Mouse (Mus musculus): ENCODE results near the gene Ablim1. TPM values are rescaled to one million over a fixed set of nuclear protein-coding genes. Genes with fewer than 3 reads are reported as not detected.

Gene Ablim1
- total RNA-seq, 4 experiments from 2014 or later: 450 to 472 (median 462) TPM

DNA sequence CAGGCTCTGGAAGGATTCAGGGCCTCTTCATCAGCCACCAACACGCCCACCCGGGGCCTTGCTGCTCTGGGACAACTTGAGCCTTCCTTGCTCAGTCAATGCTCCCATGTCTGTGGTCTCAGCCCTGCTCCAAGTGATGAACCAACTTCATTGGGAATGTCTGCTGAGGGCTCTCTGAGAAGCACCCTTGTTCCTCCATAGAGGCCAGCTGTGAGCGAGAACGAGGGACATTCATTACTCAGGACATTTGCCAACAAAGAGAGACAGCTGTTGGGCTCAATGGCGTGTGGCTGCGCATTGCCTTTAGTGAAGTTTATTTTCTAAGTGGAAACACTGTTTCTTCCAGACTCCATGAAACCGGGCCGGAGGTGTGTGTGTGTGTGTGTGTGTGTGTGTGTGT, 325.5 kb downstream of the Ablim1 start:
- DNase-seq (ENCODE audit: low spot score): no peak

DNA sequence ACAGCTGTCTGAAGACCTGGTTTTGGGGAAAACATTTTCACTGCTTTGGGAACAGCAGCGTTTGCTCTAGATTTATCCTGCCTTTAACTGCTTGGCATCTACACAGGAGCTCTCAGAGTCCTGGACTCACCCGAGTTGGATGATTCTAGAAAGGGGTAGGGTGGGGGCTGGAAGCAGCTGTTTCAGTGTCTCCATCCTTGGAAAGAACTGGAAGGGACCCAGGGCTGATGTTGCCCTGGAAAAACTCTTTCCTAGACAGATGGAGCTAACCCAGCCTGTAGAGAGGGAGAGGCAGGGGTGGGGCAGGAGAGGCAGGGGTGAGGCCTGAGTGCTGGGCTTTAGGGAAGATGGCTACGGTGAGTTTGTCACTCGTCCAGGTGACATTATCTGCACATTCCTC, 330.5 kb downstream of the Ablim1 start:
- DNase-seq (ENCODE audit: low spot score): peak; percentile 44

- DNase-seq (ENCODE audit: low spot score): no peak
Observed at GRCm38 (mm10) chr19:56983757-56984156, 331.0 kb downstream of the Ablim1 start.

Other genes with a start within 250 kb of the Ablim1 start
- gene Fam160b1, start 45.8 kb upstream of the Ablim1 start, total RNA-seq (2022): 10 to 100 TPM in 3 of 4 experiments, 1 to 10 TPM in 1; 9.8 to 11.6 (median 10.8) TPM
- 1 to 10 TPM; 2.1 to 6.7 (median 5.4) TPM for gene Trub1, start 138.0 kb upstream of the Ablim1 start, total RNA-seq (2022)